Mouse (Mus musculus) thymus, adult 2 months (tissue): ENCODE measurements around the gene Baz2a.

Experiments
- CTCF ChIP-seq: fragments of 200-500 bp; IDR thresholded peaks from 2 replicates; pipeline ENCODE4 v1.5.1; 2012; ENCODE audit warnings: mild to moderate bottlenecking, control low read depth, low read length, moderate library complexity, borderline replicate concordance; ENCODE audit not compliant: control insufficient read depth, poor library complexity, insufficient read depth; ENCODE audit errors: extremely low read depth
- POLR2A ChIP-seq: fragments of 200-500 bp; IDR thresholded peaks from 2 replicates; pipeline ENCODE4 v1.6.1; 2012; ENCODE audit warnings: mild to moderate bottlenecking, low read length, control low read depth, moderate library complexity; ENCODE audit not compliant: control insufficient read depth, poor library complexity, insufficient read depth; ENCODE audit errors: extremely low read depth

GRCm38 (mm10) chr10:128127497-128127896, 36.1 kb downstream of the Baz2a start:
- TF ChIP-seq CTCF (no peak), POLR2A (no peak)
